ENCODE assay signal across 9 mouse cellular contexts in genomic region chr5:64265145-64265544, GRCm38 (mm10).
DNase-seq lines count a peak whose midpoint lies in the region; ATAC-seq and TF ChIP-seq lines count a peak whose summit lies in the region.
"Had no signal": no experiment of that assay in that cellular context is flagged by ENCODE, and none has a peak within 500 bp of the region (broad histone marks: within the 10 kb centered on the region; RNA-seq: fewer than 3 reads in every experiment).

No protein-coding gene starts in this region.

- H3K27me3 ChIP-seq in liver, embryonic 12.5 days (replicated peaks) = no peaks in the 10 kb centered on the region
- H3K27me3 ChIP-seq in G1E (ENCODE audit: insufficient read depth, low read length) = no peaks in the 10 kb centered on the region
- no peaks in the 10 kb centered on the region for H3K27me3 ChIP-seq in hindbrain, embryonic 16.5 days (replicated peaks; ENCODE audit: control insufficient read depth, insufficient read depth, low read length)

- ATAC-seq in frontal cortex, adult (ENCODE audit: low TSS enrichment) = peak; percentile 76; the same call in 1 of the 2 replicates
- no peak for ATAC-seq in liver, embryonic 12.5 days
- 0 out of 2 replicates have a peak, but pooled peaks have one; percentile 40 for ATAC-seq in G1E (ENCODE audit: extremely low read depth, insufficient number of reproducible peaks, low FRiP score, poor library complexity, severe bottlenecking)
- peak; percentile 80 to 88 for ATAC-seq in hematopoietic stem cell, adult 5-6 weeks (replicated peaks in 1 of 2; ENCODE audit: insufficient read depth in 1 of 2, low FRiP score in 2 of 2, low TSS enrichment in 1 of 2, low read depth in 1 of 2, poor library complexity in 2 of 2, severe bottlenecking in 2 of 2)
- peak; percentile 78 for ATAC-seq in monocyte, adult 5-6 weeks (replicated peaks; ENCODE audit: insufficient number of reproducible peaks, low FRiP score, low TSS enrichment, poor library complexity, severe bottlenecking)
- no peak for ATAC-seq in hindbrain, embryonic 16.5 days

- H3K4me2 ChIP-seq in liver, embryonic 12.5 days = no peak overlapping the region
- no peak overlapping the region for H3K4me2 ChIP-seq in hindbrain, embryonic 16.5 days (ENCODE audit: low read length)

- WGBS in liver, embryonic 12.5 days (ENCODE audit: insufficient replicate concordance) = 26% methylated on average over 3 of the region's 3 CpGs
- WGBS in hindbrain, embryonic 16.5 days = 34% methylated on average over 3 of the region's 3 CpGs

- no peaks in the 10 kb centered on the region for H3K9me3 ChIP-seq in liver, embryonic 12.5 days (replicated peaks)
- H3K9me3 ChIP-seq in G1E (replicated peaks) = no peaks in the 10 kb centered on the region
- no peaks in the 10 kb centered on the region for H3K9me3 ChIP-seq in hindbrain, embryonic 16.5 days (ENCODE audit: control insufficient read depth, low read length)

- H3K27ac ChIP-seq in liver, embryonic 12.5 days = no peak overlapping the region
- no peak overlapping the region for H3K27ac ChIP-seq in hindbrain, embryonic 16.5 days (ENCODE audit: low read depth, low read length)
- H3K27ac ChIP-seq: macrophage had no signal

- peaks cover 10% of the 10 kb centered on the region; the same call in 1 of the 2 replicates for H3K4me1 ChIP-seq in liver, embryonic 12.5 days
- H3K4me1 ChIP-seq in G1E (ENCODE audit: insufficient read depth, low read depth, low read length) = no peaks in the 10 kb centered on the region
- H3K4me1 ChIP-seq in hindbrain, embryonic 16.5 days (ENCODE audit: control insufficient read depth, insufficient read depth, low read depth, low read length) = peaks cover 6% of the 10 kb centered on the region

- peak; percentile 23; the same call in 1 of the 2 replicates for TF ChIP-seq CTCF in G1E (IDR thresholded peaks at IDR 0.05; ENCODE audit: low read depth, low read length)

- no peak overlapping the region for H3K9ac ChIP-seq in liver, embryonic 12.5 days
- H3K9ac ChIP-seq in hindbrain, embryonic 16.5 days (ENCODE audit: low read depth, low read length) = no peak overlapping the region

- DNase-seq in frontal cortex, postnatal 10 days (ENCODE audit: low spot score in 2 of 2) = no peak
- DNase-seq in liver (peak; percentile 32), G1E (ENCODE audit: low spot score) (peak; percentile 28)

- H3K36me3 ChIP-seq in liver, embryonic 12.5 days = peaks cover 10% of the 10 kb centered on the region; the same call in 1 of the 2 replicates
- peaks cover 30% of the 10 kb centered on the region for H3K36me3 ChIP-seq in G1E (replicated peaks)
- H3K36me3 ChIP-seq in hindbrain, embryonic 16.5 days (ENCODE audit: control insufficient read depth, insufficient read depth, low read length) = no peaks in the 10 kb centered on the region

- no peak overlapping the region for H3K4me3 ChIP-seq in liver, embryonic 12.5 days
- no peak overlapping the region for H3K4me3 ChIP-seq in G1E (ENCODE audit: low read depth, low read length)
- no peak overlapping the region for H3K4me3 ChIP-seq in hindbrain, embryonic 16.5 days (ENCODE audit: low read length)

Comparison
In these comparisons a context has a peak if more than half of its experiments do, and no peak if none do; other contexts are left out.
1. ATAC-seq: peak in frontal cortex, adult (single experiment), G1E (single experiment), hematopoietic stem cell, adult 5-6 weeks (2 of 2) and monocyte, adult 5-6 weeks (single experiment); none in liver, embryonic 12.5 days (single experiment) and hindbrain, embryonic 16.5 days (single experiment).
2. DNase-seq: peak in liver (single experiment) and G1E (single experiment); none in frontal cortex, postnatal 10 days (0 of 2).